Mouse (Mus musculus): Measurements from ENCODE around the gene Peak1.
A peak's percentile ranks its signal among the peaks of the same experiment; 100 is the strongest.
"Not testable (repeated sequence)": the region's sequence is repeated elsewhere in the genome, so short reads cannot be mapped to it uniquely, and the experiment has no call there.

The Peak1 gene

GRCm38 (mm10) chr9:56417948-56418737 lies at the start of gene Peak1, which contains the start of gene Hmg20a:
TSS of gene Peak1 (minus strand) at chr9:56418067.
TSS of gene Hmg20a (plus strand) at chr9:56418609.
- peak; percentile 99 for DNase-seq (ENCODE audit: low spot score)

GRCm38 (mm10) chr9:56466251-56466650 lies 48.4 kb upstream of the Peak1 start:
- no peak for DNase-seq (ENCODE audit: low spot score)

GRCm38 (mm10) chr9:56464863-56465654 lies 47.2 kb upstream of the Peak1 start:
- no peak for DNase-seq (ENCODE audit: low spot score)

GRCm38 (mm10) chr9:56463686-56464515 lies 46.0 kb upstream of the Peak1 start:
- DNase-seq (ENCODE audit: low spot score), result no peak

- DNase-seq (ENCODE audit: low spot score), result no peak
These were observed 45.2 kb upstream of the Peak1 start for GRCm38 (mm10) chr9:56463046-56463445.

GRCm38 (mm10) chr9:56462606-56463005 lies 44.7 kb upstream of the Peak1 start:
- DNase-seq (ENCODE audit: low spot score), result no peak

GRCm38 (mm10) chr9:56460987-56461386 lies 43.1 kb upstream of the Peak1 start:
- no peak for DNase-seq (ENCODE audit: low spot score)

GRCm38 (mm10) chr9:56456426-56456825 lies 38.6 kb upstream of the Peak1 start:
- no peak for DNase-seq (ENCODE audit: low spot score)

GRCm38 (mm10) chr9:56453038-56453815 lies 35.4 kb upstream of the Peak1 start:
- DNase-seq (ENCODE audit: low spot score), result no peak

- DNase-seq (ENCODE audit: low spot score), result no peak
These were observed 33.7 kb upstream of the Peak1 start for GRCm38 (mm10) chr9:56451570-56451969.

GRCm38 (mm10) chr9:56439699-56440098 lies 21.8 kb upstream of the Peak1 start:
- no peak for DNase-seq (ENCODE audit: low spot score)

- DNase-seq (ENCODE audit: low spot score), result not testable (repeated sequence)
These were observed 19.5 kb upstream of the Peak1 start for GRCm38 (mm10) chr9:56437300-56437892.

GRCm38 (mm10) chr9:56435821-56436526 lies 18.1 kb upstream of the Peak1 start:
- DNase-seq (ENCODE audit: low spot score), result no peak

GRCm38 (mm10) chr9:56424861-56425260 lies 7.0 kb upstream of the Peak1 start:
- DNase-seq (ENCODE audit: low spot score), result no peak

GRCm38 (mm10) chr9:56421991-56422390 lies 4.1 kb upstream of the Peak1 start:
- DNase-seq (ENCODE audit: low spot score), result no peak

GRCm38 (mm10) chr9:56420892-56421601 lies 3.2 kb upstream of the Peak1 start:
- no peak for DNase-seq (ENCODE audit: low spot score)

- DNase-seq (ENCODE audit: low spot score), result no peak
These were observed 2.4 kb upstream of the Peak1 start for GRCm38 (mm10) chr9:56420236-56420635.

GRCm38 (mm10) chr9:56418738-56419239 lies 922 bp upstream of the Peak1 start:
- peak; percentile 65 for DNase-seq (ENCODE audit: low spot score)

- peak; percentile 44 for DNase-seq (ENCODE audit: low spot score)
These were observed 386 bp downstream of the Peak1 start for GRCm38 (mm10) chr9:56417415-56417947.
